Mouse (Mus musculus): ENCODE data around the gene Nisch. TPM values are rescaled to one million over a fixed set of nuclear protein-coding genes. Genes with fewer than 3 reads are reported as not detected.

Gene Nisch
- total and polyA plus RNA-seq, 3 experiments, result 46.3 to 180 (median 85.2) TPM

DNA sequence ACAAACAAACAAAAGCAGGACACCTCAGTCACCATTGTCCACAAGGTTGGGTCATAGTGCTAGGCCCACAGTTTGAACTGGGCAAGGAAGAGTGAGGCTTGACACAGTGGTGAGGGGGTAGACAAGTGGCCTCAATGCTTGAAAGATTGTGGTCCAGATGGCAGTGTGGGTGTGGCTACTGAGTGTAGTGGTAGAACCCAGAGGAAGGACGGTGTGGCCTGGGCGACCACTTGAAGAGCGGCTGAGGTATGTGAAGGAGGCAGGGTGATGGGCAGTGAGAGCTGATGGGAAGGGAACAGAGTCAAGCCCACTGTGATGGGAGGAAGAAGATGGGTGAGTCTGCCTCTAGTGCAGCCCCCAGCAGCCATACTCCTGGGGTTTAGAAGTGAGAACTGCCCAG, 2.1 kb downstream of the Nisch start:
- H3K27me3 ChIP-seq (replicated peaks), result peaks cover 14% of the 10 kb centered on the region
- DNase-seq (ENCODE audit: extremely low read depth), result no peak
- no peak overlapping the region for H3K4me2 ChIP-seq (ENCODE audit: insufficient read depth, low read depth, poor library complexity, severe bottlenecking)
- no peaks in the 10 kb centered on the region for H3K9me3 ChIP-seq (replicated peaks; ENCODE audit: low read length)
- peaks cover 12 to 30% of the 10 kb centered on the region in 2 experiments for H3K4me1 ChIP-seq (ENCODE audit: control insufficient read depth in 1 of 2, insufficient read depth in 2 of 2)
- no peak overlapping the region for H3K27ac ChIP-seq (ENCODE audit: insufficient read depth, low read depth)
- no peak overlapping the region for H3K4me3 ChIP-seq (replicated peaks in 1 of 3; ENCODE audit: low read depth in 2 of 3, low read length in 2 of 3, poor library complexity in 1 of 3)
- TF ChIP-seq GABPA (IDR thresholded peaks at IDR 0.05; ENCODE audit: insufficient replicate concordance, low read depth, low read length) (no peak), MAZ (IDR thresholded peaks at IDR 0.05; ENCODE audit: low read depth, low read length) (no peak), USF1 (IDR thresholded peaks at IDR 0.05; ENCODE audit: low read depth, low read length) (no peak), NRF1 (IDR thresholded peaks at IDR 0.05; ENCODE audit: low read depth, low read length) (no peak), RCOR1 (conservative IDR thresholded peaks at IDR 0.05; ENCODE audit: low read depth, low read length) (no peak), NELFE (IDR thresholded peaks at IDR 0.05; ENCODE audit: low read depth, low read length) (no peak), ZMIZ1 (IDR thresholded peaks at IDR 0.05; ENCODE audit: low read depth, low read length) (no peak), MAX (IDR thresholded peaks at IDR 0.05; ENCODE audit: low read length) (no peak), CHD2 (IDR thresholded peaks at IDR 0.05; ENCODE audit: low read length) (no peak), IRF4 (IDR thresholded peaks at IDR 0.05; ENCODE audit: low read depth, low read length) (no peak), TCF12 (IDR thresholded peaks at IDR 0.05; ENCODE audit: low read depth, low read length) (no peak), CTCF (conservative IDR thresholded peaks at IDR 0.05 in 1 of 2, IDR thresholded peaks at IDR 0.05 in 1 of 2; ENCODE audit: low read depth in 2 of 2, low read length in 2 of 2) (no peak)
- no peak overlapping the region for H3K9ac ChIP-seq (ENCODE audit: insufficient read depth, low read depth)
- in situ Hi-C loops (cut with MboI; ENCODE audit: low pct_ligation_motif_present, low pct_unique_long_range_greater_than_20kb, low sequenced_read_pairs) (loop anchor here (5.0 kb wide), 1 partner anchor 38 kb away; the partner anchor contains the start of genes Bap1 and Phf7), dilution Hi-C loops (cut with MboI; ENCODE audit: extremely low pct_ligation_motif_present, extremely low pct_unique_long_range_greater_than_20kb, low sequenced_read_pairs) (no loop called here)
- H3K36me3 ChIP-seq (replicated peaks in 1 of 2; ENCODE audit: control insufficient read depth in 1 of 2, insufficient read depth in 1 of 2, low read length in 1 of 2), result no peaks in the 10 kb centered on the region
- H3K79me2 ChIP-seq (replicated peaks; ENCODE audit: control insufficient read depth, extremely low read depth, insufficient read depth, poor library complexity, severe bottlenecking), result no peaks in the 10 kb centered on the region

DNA sequence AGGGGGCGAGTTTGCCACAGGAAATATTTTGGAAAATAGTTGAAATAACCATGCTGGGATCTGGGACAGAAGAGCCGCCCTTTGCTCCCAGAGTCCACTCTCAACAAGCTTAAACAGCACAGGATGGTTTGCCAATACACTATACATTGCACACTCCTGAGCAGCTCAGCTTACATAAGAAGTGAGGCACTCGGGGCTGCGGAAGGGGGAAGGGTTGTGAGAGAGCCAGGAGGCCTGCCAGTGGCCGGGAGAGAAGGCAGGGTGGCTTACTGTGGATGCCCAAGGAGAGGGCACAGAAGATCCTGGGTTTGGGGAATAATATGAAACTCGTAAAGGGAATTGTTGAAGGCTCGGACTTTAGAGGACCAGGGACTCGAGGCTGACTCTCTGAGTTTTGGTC, 2.9 kb downstream of the Nisch start:
- Histone ChIP-seq H3K9me3 (replicated peaks; ENCODE audit: low read length) (no peaks in the 10 kb centered on the region), H3K27ac (ENCODE audit: insufficient read depth, low read depth) (no peak overlapping the region), H3K4me2 (ENCODE audit: insufficient read depth, low read depth, poor library complexity, severe bottlenecking) (no peak overlapping the region), H3K4me1 (ENCODE audit: control insufficient read depth in 1 of 2, insufficient read depth in 2 of 2) (peaks cover 12 to 30% of the 10 kb centered on the region in 2 experiments), H3K4me3 (replicated peaks in 1 of 3; ENCODE audit: low read depth in 2 of 3, low read length in 2 of 3, poor library complexity in 1 of 3) (no peak overlapping the region), H3K36me3 (replicated peaks in 1 of 2; ENCODE audit: control insufficient read depth in 1 of 2, insufficient read depth in 1 of 2, low read length in 1 of 2) (no peaks in the 10 kb centered on the region), H3K27me3 (replicated peaks) (peaks cover 14% of the 10 kb centered on the region), H3K79me2 (replicated peaks; ENCODE audit: control insufficient read depth, extremely low read depth, insufficient read depth, poor library complexity, severe bottlenecking) (no peaks in the 10 kb centered on the region), H3K9ac (ENCODE audit: insufficient read depth, low read depth) (no peak overlapping the region)
- TF ChIP-seq ZMIZ1 (IDR thresholded peaks at IDR 0.05; ENCODE audit: low read depth, low read length) (no peak), ZC3H11A (IDR thresholded peaks at IDR 0.05; ENCODE audit: low read depth, low read length) (no peak), ELF1 (IDR thresholded peaks at IDR 0.05; ENCODE audit: low read depth, low read length) (no peak), UBTF (IDR thresholded peaks at IDR 0.05; ENCODE audit: low read depth, low read length) (no peak), MEF2A (IDR thresholded peaks at IDR 0.05; ENCODE audit: borderline replicate concordance, low read depth, low read length) (no peak), POLR2A (IDR thresholded peaks at IDR 0.05; ENCODE audit: low read depth, low read length) (no peak), TBP (conservative IDR thresholded peaks at IDR 0.05; ENCODE audit: low read depth, low read length) (no peak), MXI1 (IDR thresholded peaks at IDR 0.05; ENCODE audit: low read depth, low read length) (no peak), USF1 (IDR thresholded peaks at IDR 0.05; ENCODE audit: low read depth, low read length) (no peak), TCF12 (IDR thresholded peaks at IDR 0.05; ENCODE audit: low read depth, low read length) (no peak), POLR2AphosphoS2 (IDR thresholded peaks at IDR 0.05; ENCODE audit: low read depth, low read length) (no peak), CHD1 (IDR thresholded peaks at IDR 0.05; ENCODE audit: low read depth, low read length) (no peak)
- in situ Hi-C loops (cut with MboI; ENCODE audit: low pct_ligation_motif_present, low pct_unique_long_range_greater_than_20kb, low sequenced_read_pairs) (no loop called here), dilution Hi-C loops (cut with MboI; ENCODE audit: extremely low pct_ligation_motif_present, extremely low pct_unique_long_range_greater_than_20kb, low sequenced_read_pairs) (no loop called here)
- no peak for DNase-seq (ENCODE audit: extremely low read depth)
